Mouse (Mus musculus): ENCODE results near the gene Nedd8.

The Nedd8 gene

GRCm38 (mm10) chr14:55671833-55672740, at the start of gene Nedd8, which contains the start of gene Gmpr2:
Gene Nedd8, minus strand, starts transcription at chr14:55672124.
Gene Gmpr2, plus strand, starts transcription at chr14:55671941.
- DNase-seq (ENCODE audit: low read depth): peak; percentile 94

GRCm38 (mm10) chr14:55721076-55721475, 49.2 kb upstream of the Nedd8 start:
- no peak for DNase-seq (ENCODE audit: low read depth)

- no peak for DNase-seq (ENCODE audit: low read depth)
Measured at GRCm38 (mm10) chr14:55720666-55721065, 48.7 kb upstream of the Nedd8 start.

GRCm38 (mm10) chr14:55719737-55720136, 47.8 kb upstream of the Nedd8 start:
- no peak for DNase-seq (ENCODE audit: low read depth)

GRCm38 (mm10) chr14:55716884-55717283, 45.0 kb upstream of the Nedd8 start:
- DNase-seq (ENCODE audit: low read depth): no peak

- DNase-seq (ENCODE audit: low read depth): no peak
Measured at GRCm38 (mm10) chr14:55716271-55716670, 44.3 kb upstream of the Nedd8 start.

GRCm38 (mm10) chr14:55714893-55715292, 43.0 kb upstream of the Nedd8 start:
- DNase-seq (ENCODE audit: low read depth): no peak

GRCm38 (mm10) chr14:55713729-55714122, 41.8 kb upstream of the Nedd8 start, which contains the start of gene Tgm1:
Gene Tgm1, minus strand, starts transcription at chr14:55713926.
- DNase-seq (ENCODE audit: low read depth): no peak

GRCm38 (mm10) chr14:55713007-55713728, 41.2 kb upstream of the Nedd8 start:
- DNase-seq (ENCODE audit: low read depth): no peak

GRCm38 (mm10) chr14:55711786-55712185, 39.9 kb upstream of the Nedd8 start:
- DNase-seq (ENCODE audit: low read depth): no peak

GRCm38 (mm10) chr14:55709509-55709908, 37.6 kb upstream of the Nedd8 start:
- DNase-seq (ENCODE audit: low read depth): no peak

- DNase-seq (ENCODE audit: low read depth): no peak
Measured at GRCm38 (mm10) chr14:55707397-55707796, 35.5 kb upstream of the Nedd8 start.

GRCm38 (mm10) chr14:55706051-55706600, 34.2 kb upstream of the Nedd8 start:
- DNase-seq (ENCODE audit: low read depth): no peak

GRCm38 (mm10) chr14:55702761-55703160, 30.8 kb upstream of the Nedd8 start:
- DNase-seq (ENCODE audit: low read depth): no peak

GRCm38 (mm10) chr14:55701131-55701530, 29.2 kb upstream of the Nedd8 start:
- DNase-seq (ENCODE audit: low read depth): no peak

GRCm38 (mm10) chr14:55697226-55697625, 25.3 kb upstream of the Nedd8 start:
- DNase-seq (ENCODE audit: low read depth): no peak

GRCm38 (mm10) chr14:55689433-55689832, 17.5 kb upstream of the Nedd8 start:
- no peak for DNase-seq (ENCODE audit: low read depth)

GRCm38 (mm10) chr14:55682118-55682493, 10.2 kb upstream of the Nedd8 start:
- no peak for DNase-seq (ENCODE audit: low read depth)

GRCm38 (mm10) chr14:55681160-55682117, 9.5 kb upstream of the Nedd8 start, which contains the start of gene Tinf2:
Gene Tinf2, minus strand, starts transcription at chr14:55681820.
- DNase-seq (ENCODE audit: low read depth): peak; percentile 95

- DNase-seq (ENCODE audit: low read depth): no peak
Measured at GRCm38 (mm10) chr14:55677615-55678014, 5.7 kb upstream of the Nedd8 start.

- no peak for DNase-seq (ENCODE audit: low read depth)
Measured at GRCm38 (mm10) chr14:55672741-55673060, 777 bp upstream of the Nedd8 start.

GRCm38 (mm10) chr14:55671486-55671832, 465 bp downstream of the Nedd8 start:
- peak; percentile 19 for DNase-seq (ENCODE audit: low read depth)
